Mouse (Mus musculus) heart, embryonic 14.5 days (tissue): ENCODE measurements around the gene Gkn3. TPM values are rescaled to one million over a fixed set of nuclear protein-coding genes. Genes with fewer than 3 reads are reported as not detected.

ENCODE experiments used
- ATAC-seq: fragments of 200-750 bp; cut with Nextera tagmentation; 2 replicates; pipeline ENCODE4 v1.8.0; 2017; ENCODE audit warnings: low read depth, moderate TSS enrichment; ENCODE audit not compliant: insufficient number of reproducible peaks, insufficient read depth, low FRiP score
- H3K27ac ChIP-seq, 2 experiments: fragments of 200-500 bp in 1 of 2; fragments of 300-500 bp in 1 of 2; sonication (generic) in 1 of 2; replicated peaks in 1 of 2; 2 replicates each; pipeline ENCODE4 v1.5.1; 2012 to 2014; ENCODE audit warnings: low read depth in 2 of 2, low read length in 2 of 2, control low read depth in 1 of 2, mild to moderate bottlenecking in 1 of 2, mixed read lengths in 1 of 2; ENCODE audit not compliant: control insufficient read depth in 1 of 2, insufficient read depth in 1 of 2
- H3K27me3 ChIP-seq: fragments of 300-500 bp; sonication (generic); 2 replicates; pipeline ENCODE4 v1.6.1; 2014; ENCODE audit warnings: mild to moderate bottlenecking, low read length, control low read depth; ENCODE audit not compliant: control insufficient read depth, insufficient read depth
- H3K36me3 ChIP-seq: fragments of 300-500 bp; sonication (generic); 2 replicates; pipeline ENCODE4 v1.6.1; 2014; ENCODE audit warnings: mild to moderate bottlenecking, control low read depth, low read length, mixed read lengths; ENCODE audit not compliant: control insufficient read depth, insufficient read depth
- H3K4me1 ChIP-seq, 2 experiments: fragments of 200-500 bp in 1 of 2; fragments of 300-500 bp in 1 of 2; sonication (generic) in 1 of 2; 2 replicates each; pipeline ENCODE4 v1.6.1; 2012 to 2014; ENCODE audit warnings: low read length in 2 of 2, control low read depth in 1 of 2, mixed read lengths in 1 of 2; ENCODE audit not compliant: control insufficient read depth in 2 of 2, insufficient read depth in 2 of 2
- H3K4me2 ChIP-seq: fragments of 300-500 bp; sonication (generic); 2 replicates; pipeline ENCODE4 v1.6.1; 2014; ENCODE audit warnings: mild to moderate bottlenecking, low read length
- H3K4me3 ChIP-seq, 2 experiments: fragments of 200-500 bp in 1 of 2; fragments of 300-500 bp in 1 of 2; sonication (generic) in 1 of 2; 2 replicates each; pipeline ENCODE4 v1.5.1; 2012 to 2014; ENCODE audit warnings: low read length in 2 of 2, mild to moderate bottlenecking in 2 of 2, control low read depth in 1 of 2, low read depth in 1 of 2, moderate library complexity in 1 of 2; ENCODE audit not compliant: control insufficient read depth in 1 of 2, insufficient read depth in 1 of 2
- H3K9ac ChIP-seq: fragments of 300-500 bp; sonication (generic); 2 replicates; pipeline ENCODE4 v1.6.1; 2014; ENCODE audit warnings: mild to moderate bottlenecking, low read length
- H3K9me3 ChIP-seq: fragments of 300-500 bp; sonication (generic); 2 replicates; pipeline ENCODE4 v1.6.1; 2016; ENCODE audit warnings: low read length, control low read depth; ENCODE audit not compliant: control insufficient read depth
- WGBS: fragments of 180-500 bp; shearing (Covaris S2); extraction: QIAGEN DNeasy Blood & Tissue Kit; methylation state at CpG from one replicate; pipeline ENCODE4 v1.1.7; 2014; 5-methylcytosine and 5-hydroxymethylcytosine counted together
- polyA plus RNA-seq: library from polyadenylated mRNA; unstranded; fragments of >200 nt; fragmentation: Nextera tagmentation; extraction: Ambion mirVana; gene quantifications from 2 replicates; pipeline ENCODE4 v1.2.1, GENCODE M21; 2014

Gkn3 gene
- polyA plus RNA-seq, result 0.57 and 1.1 TPM in 2 replicates

- no peak within 1 kb of the TSS for H3K9ac ChIP-seq
- no peak for ATAC-seq
- no peaks in the 10 kb centered on the region for H3K36me3 ChIP-seq
- H3K9me3 ChIP-seq, result no peaks in the 10 kb centered on the region
- peaks cover 2 to 14% of the 10 kb centered on the region in 2 experiments; a peak in 3 of 4 replicates for H3K4me1 ChIP-seq
- H3K27me3 ChIP-seq, result peaks cover 74% of the 10 kb centered on the region
- no peak within 1 kb of the TSS for H3K4me3 ChIP-seq
- H3K4me2 ChIP-seq, result no peak within 1 kb of the TSS
- 46% methylated on average over 7 of the region's 7 CpGs for WGBS
- H3K27ac ChIP-seq, result no peak within 1 kb of the TSS
These were observed at the start of gene Gkn3 for GRCm38 (mm10) chr6:87388877-87389276. TSS of gene Gkn3 (minus strand) at chr6:87388935.

- H3K9me3 ChIP-seq, result no peaks in the 10 kb centered on the region
- no peak; the same call in 1 of the 2 replicates for ATAC-seq
- H3K4me3 ChIP-seq, result no peak overlapping the region
- H3K27ac ChIP-seq, result peak overlapping the region; percentile 3 to 55; a peak in 3 of 4 replicates
- peaks cover 10 to 32% of the 10 kb centered on the region in 2 experiments for H3K4me1 ChIP-seq
- no peaks in the 10 kb centered on the region for H3K36me3 ChIP-seq
- H3K27me3 ChIP-seq, result peaks cover 35% of the 10 kb centered on the region
- H3K4me2 ChIP-seq, result peak overlapping the region; percentile 47
- H3K9ac ChIP-seq, result no peak overlapping the region
- WGBS, result 30% methylated on average over 8 of the region's 8 CpGs
These were observed 48.0 kb upstream of the Gkn3 start for GRCm38 (mm10) chr6:87436745-87437144.

GRCm38 (mm10) chr6:87435791-87436190, 47.1 kb upstream of the Gkn3 start:
- WGBS, result 85% methylated on average over 3 of the region's 3 CpGs
- Histone ChIP-seq H3K4me1 (peaks cover 5 to 24% of the 10 kb centered on the region in 2 experiments), H3K9me3 (no peaks in the 10 kb centered on the region), H3K36me3 (no peaks in the 10 kb centered on the region), H3K9ac (no peak overlapping the region), H3K27me3 (peaks cover 41% of the 10 kb centered on the region), H3K4me3 (no peak overlapping the region), H3K4me2 (no peak overlapping the region), H3K27ac (no peak overlapping the region)
- no peak for ATAC-seq

GRCm38 (mm10) chr6:87428487-87429044, 39.8 kb upstream of the Gkn3 start, which contains the start of gene Bmp10:
TSS of gene Bmp10 (plus strand) at chr6:87428994.
- peaks cover 13 to 21% of the 10 kb centered on the region in 2 experiments for H3K4me1 ChIP-seq
- WGBS, result 41% methylated on average over 7 of the region's 7 CpGs
- H3K9me3 ChIP-seq, result no peaks in the 10 kb centered on the region
- H3K4me3 ChIP-seq, result peak within 1 kb of the TSS; percentile 34 to 55
- peak within 1 kb of the TSS; percentile 46 for H3K4me2 ChIP-seq
- no peak for ATAC-seq
- H3K36me3 ChIP-seq, result no peaks in the 10 kb centered on the region
- peak within 1 kb of the TSS; percentile 68 for H3K9ac ChIP-seq
- H3K27me3 ChIP-seq, result peaks cover 53% of the 10 kb centered on the region
- peak within 1 kb of the TSS; percentile 66 to 74 for H3K27ac ChIP-seq

GRCm38 (mm10) chr6:87427616-87428015, 38.9 kb upstream of the Gkn3 start:
- H3K27me3 ChIP-seq, result peaks cover 57% of the 10 kb centered on the region
- H3K27ac ChIP-seq, result peak overlapping the region in 1 of 2 experiments; percentile 63; a peak in 3 of 4 replicates
- H3K36me3 ChIP-seq, result no peaks in the 10 kb centered on the region
- peaks cover 23 to 25% of the 10 kb centered on the region in 2 experiments for H3K4me1 ChIP-seq
- WGBS, result 33% methylated on average over 8 of the region's 8 CpGs
- H3K9me3 ChIP-seq, result no peaks in the 10 kb centered on the region
- no peak overlapping the region for H3K9ac ChIP-seq
- 0 out of 2 replicates have a peak overlapping the region, but pooled peaks have one; percentile 3 for H3K4me2 ChIP-seq
- no peak for ATAC-seq
- H3K4me3 ChIP-seq, result no peak overlapping the region

GRCm38 (mm10) chr6:87426954-87427353, 38.2 kb upstream of the Gkn3 start:
- no peak for ATAC-seq
- no peak overlapping the region for H3K4me2 ChIP-seq
- H3K4me1 ChIP-seq, result peaks cover 29 to 31% of the 10 kb centered on the region in 2 experiments
- no peaks in the 10 kb centered on the region for H3K36me3 ChIP-seq
- WGBS, result 29% methylated on average over 5 of the region's 5 CpGs
- H3K9me3 ChIP-seq, result no peaks in the 10 kb centered on the region
- H3K9ac ChIP-seq, result no peak overlapping the region
- H3K4me3 ChIP-seq, result no peak overlapping the region
- no peak overlapping the region for H3K27ac ChIP-seq
- H3K27me3 ChIP-seq, result peaks cover 59% of the 10 kb centered on the region

GRCm38 (mm10) chr6:87424037-87424816, 35.5 kb upstream of the Gkn3 start:
- Histone ChIP-seq H3K27me3 (peaks cover 62% of the 10 kb centered on the region), H3K4me3 (no peak overlapping the region), H3K9ac (0 out of 2 replicates have a peak overlapping the region, but pooled peaks have one; percentile 34), H3K4me2 (peak overlapping the region; percentile 59), H3K27ac (peak overlapping the region in 1 of 2 experiments; percentile 62; a peak in 1 of 4 replicates), H3K4me1 (peaks cover 36 to 39% of the 10 kb centered on the region in 2 experiments), H3K9me3 (no peaks in the 10 kb centered on the region), H3K36me3 (no peaks in the 10 kb centered on the region)
- 16% methylated on average over 19 of the region's 19 CpGs for WGBS
- peak; percentile 68; the same call in 1 of the 2 replicates for ATAC-seq
